Mouse (Mus musculus) kidney, postnatal 4 days (tissue): ENCODE measurements around the gene Stk32b.

ENCODE experiments used
- DNase-seq, 2 experiments: peaks; one replicate each; pipeline ENCODE4 v3.0.0; 2021; ENCODE audit warnings: mixed read lengths in 2 of 2

Gene Stk32b

DNA sequence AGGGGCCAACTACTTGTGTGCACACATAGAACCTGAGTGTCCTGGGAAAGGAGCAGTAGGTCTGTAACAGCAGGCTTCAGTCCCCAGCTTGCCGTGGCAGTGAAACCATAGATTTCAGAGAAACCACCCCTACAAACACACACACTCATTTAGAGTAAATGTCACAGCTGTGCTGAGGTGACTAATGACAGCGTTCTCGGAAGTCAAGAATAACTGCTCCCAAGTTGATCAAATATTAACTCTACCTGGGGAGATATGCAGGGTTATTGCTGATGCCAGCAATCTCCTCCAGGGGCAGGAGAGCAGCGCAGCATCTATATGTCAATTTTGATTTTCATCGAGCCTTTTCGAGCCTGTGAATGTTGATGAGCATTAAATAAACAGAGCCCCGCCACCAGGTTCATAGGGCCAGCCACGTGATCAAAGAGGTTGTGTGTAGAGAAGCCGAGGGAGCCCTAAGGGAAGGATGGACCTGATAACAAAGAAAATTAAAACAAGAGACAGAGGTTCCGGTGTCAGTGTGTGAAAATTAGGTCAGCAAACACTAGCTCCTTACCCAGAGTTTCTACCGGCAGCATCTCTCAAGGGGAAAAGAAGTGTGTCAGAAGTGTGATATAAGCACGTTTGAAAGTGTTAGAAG is 210.0 kb downstream of the Stk32b start:
- no peak for DNase-seq

DNA sequence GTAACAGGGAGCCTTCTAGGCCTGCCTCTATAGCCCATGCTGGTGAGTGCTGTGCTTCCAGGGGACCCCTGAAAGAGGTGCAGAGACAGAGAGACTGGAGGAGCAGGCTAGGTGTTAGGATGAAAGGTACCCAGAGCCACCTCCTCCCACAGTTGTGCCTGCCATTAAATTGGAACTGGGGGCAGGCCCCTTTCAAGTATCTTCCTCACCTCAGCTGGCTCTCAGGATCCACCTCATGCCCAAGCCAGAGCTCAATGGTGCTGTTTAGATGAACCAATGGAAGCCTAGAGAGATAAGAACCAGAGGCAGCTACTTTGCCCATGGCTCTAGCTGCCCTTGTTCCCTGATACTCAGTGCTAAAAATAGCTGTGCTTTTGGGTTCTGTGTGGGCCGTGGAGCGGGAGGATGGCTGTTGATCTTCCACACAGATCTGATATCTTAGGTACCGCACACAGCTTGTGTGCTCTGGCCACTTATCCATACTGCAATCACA is 221.9 kb downstream of the Stk32b start:
- no peak for DNase-seq

- DNase-seq: peak in 1 of 2 experiments; percentile 31
These were observed 244.9 kb downstream of the Stk32b start for GRCm38 (mm10) chr5:37472025-37472608.

GRCm38 (mm10) chr5:37471584-37471983 is 245.4 kb downstream of the Stk32b start:
- peak in 1 of 2 experiments; percentile 15 for DNase-seq

DNA sequence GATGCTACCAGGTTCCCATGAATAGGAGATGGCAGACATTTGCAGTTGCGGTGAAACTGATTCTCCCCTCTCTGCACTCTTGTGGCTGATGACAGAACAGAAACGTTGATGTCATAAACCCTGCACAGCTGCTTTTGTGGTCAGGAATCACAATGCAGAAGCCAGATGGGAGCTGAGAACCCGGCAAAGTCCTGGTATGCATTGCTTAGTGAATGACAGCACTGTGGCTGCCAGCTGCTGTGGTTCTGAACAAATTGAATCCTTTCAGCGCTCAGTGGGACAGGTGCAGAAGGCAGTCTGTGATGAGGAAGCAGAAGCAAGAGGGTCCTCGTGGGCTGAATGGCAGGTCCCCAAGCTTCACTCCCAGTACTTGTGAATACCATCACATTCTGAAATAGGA is 247.9 kb downstream of the Stk32b start:
- no peak for DNase-seq

DNA sequence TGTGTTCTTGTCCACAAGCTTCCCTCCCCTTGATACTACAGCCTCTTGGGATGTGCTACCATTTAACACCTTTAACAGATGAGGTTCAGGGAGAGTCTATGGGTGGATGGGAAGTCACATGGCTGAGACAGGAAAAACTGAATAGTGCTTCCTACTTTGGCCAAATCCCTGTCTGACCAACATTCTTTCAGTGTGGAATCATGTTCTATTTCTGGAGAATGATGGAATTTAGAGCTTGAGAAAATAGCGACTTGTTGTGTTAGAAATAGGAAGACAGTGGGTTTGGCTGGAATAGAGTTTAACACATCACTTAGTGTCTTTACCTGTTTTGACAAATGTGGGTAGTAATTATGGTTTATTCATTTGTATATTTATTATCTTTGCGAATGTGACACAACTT is 249.3 kb downstream of the Stk32b start:
- no peak for DNase-seq

DNA sequence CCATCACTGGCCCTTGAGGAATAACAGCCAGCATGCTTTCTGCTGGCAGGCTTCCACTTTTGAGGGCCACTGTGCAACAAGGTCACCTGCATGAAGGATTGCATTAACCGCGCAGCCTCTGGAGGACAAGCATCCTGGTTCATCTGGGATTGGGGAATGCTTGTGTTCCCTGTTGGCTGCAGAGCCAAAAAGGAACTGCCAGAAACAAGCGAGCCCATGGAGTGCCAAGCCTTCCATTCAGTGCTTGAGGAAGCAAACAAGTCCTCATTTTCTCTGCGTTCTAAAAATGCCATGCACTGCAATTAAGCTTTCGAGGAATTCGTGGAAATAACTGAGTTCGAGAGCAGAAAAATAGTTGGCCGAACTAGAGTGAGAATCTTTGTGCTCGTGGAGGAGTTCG is 251.5 kb downstream of the Stk32b start:
- no peak for DNase-seq

DNA sequence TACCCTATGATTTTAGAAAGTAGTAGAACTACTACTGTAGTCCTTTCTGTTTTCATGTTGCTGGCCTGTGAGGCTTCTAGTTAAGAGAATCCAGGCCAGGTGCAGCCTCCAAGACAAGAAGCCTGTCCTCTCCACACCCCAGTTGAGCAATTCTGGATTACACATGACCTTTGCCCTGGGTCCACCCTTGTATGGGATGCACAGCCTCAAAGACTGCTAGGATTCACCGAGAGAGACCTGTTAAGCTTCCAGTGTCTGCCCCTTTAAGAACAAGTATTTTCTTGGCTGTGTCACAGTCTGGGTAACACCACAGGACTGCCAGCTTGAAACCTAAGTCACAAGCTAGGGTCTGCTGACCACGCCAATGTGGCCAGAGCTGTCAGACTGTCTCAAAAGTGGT is 258.7 kb downstream of the Stk32b start:
- DNase-seq: no peak

DNA sequence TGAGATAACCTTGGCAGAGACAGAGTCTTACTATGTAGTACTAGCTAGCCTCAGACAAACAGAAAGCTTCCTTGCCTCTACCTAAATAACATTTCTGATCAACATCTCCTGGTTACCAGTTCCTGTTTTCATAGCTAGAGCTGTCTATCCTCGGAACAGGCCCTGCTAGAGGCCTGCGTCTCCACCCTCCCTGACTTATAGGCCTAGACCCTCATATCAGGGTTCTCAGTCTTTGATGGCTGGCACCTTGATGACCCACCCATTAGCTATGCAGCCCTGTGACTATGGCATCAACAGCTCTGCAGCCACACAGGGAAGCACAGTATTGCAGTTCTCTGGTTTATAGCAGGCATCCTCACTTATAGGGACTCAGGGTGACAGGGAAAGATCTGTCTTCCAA is 259.1 kb downstream of the Stk32b start:
- DNase-seq: no peak

DNA sequence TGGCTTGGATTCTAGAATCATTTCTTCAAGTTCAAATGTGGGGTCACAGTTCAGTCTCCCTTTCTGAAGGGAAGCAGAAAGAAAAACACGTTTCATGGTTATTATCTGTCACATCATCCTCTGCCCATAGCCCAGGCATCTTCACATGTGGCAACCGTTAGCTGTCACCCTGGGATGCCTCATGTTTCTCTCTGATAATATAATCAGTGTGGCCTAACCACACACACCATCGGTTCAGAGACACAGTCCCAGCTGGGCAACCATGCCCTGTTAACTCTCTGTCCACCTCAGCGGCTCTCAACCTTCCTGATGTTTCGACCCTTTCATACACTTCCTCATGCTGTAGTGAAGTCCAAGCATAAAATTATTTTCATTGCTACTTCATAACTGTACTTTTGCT is 259.8 kb downstream of the Stk32b start:
- no peak for DNase-seq

DNA sequence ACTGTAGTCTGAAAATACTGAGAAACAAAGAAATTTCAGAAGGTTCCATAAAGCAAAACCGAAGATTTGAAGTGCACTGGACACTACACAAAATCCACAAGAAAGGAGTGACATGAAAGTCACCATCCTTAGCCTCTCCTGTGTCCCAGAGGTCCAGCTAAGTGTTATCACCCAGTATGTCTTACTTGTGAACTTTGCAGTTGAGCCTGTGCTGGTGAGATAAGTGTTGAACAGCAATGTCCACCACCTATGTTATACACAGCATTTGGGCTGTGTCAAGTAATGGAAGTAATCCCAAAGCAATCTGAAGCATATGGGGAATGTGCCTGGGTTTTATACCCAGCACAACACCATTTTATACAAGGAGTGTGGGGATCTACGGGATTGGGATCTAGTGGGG is 260.4 kb downstream of the Stk32b start:
- no peak for DNase-seq

DNA sequence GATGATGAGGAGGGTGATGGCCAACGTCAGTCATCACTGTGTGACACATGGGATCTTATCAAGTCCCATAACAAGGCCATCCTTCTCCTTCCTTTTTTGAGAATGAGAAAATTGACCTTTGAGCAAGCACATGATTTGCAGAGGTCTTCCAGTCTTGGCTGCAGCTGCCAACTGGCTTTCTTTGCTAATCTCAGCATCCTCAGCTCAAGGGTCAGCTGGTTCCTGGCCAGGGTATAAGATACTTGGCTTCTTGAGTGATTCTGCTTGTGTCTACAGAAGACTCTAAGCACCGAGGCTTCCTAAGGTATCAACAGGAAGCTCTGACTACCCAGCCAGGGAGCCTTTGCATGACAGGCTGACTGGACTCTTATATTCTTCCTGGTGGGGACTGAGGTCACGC is 269.4 kb downstream of the Stk32b start:
- no peak for DNase-seq

DNA sequence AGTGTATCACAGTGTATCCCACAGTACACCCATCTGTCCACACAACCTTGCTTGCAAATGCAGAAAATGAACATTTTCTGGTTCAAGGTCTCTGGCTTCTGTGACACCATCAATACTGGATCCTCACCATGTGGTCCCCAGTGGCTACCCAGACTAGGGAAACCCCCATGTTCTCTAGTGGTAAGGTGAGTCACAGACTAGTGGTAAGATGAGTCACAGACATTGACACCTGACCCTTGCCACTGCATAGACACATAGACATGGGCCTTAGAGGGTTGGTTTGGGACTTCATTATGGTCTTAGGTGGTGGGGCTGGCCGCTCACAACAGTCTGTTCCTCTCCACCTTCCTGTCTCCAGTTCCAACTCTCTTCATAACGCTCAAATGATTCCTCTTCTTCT is 274.2 kb downstream of the Stk32b start:
- DNase-seq: no peak

- DNase-seq: no peak
These were observed 281.6 kb downstream of the Stk32b start for GRCm38 (mm10) chr5:37435417-37435816.

- DNase-seq: no peak
These were observed 289.8 kb downstream of the Stk32b start for GRCm38 (mm10) chr5:37427210-37427609.

GRCm38 (mm10) chr5:37419028-37419427 is 297.9 kb downstream of the Stk32b start:
- DNase-seq: no peak
